Mouse (Mus musculus) midbrain, embryonic 14.5 days (tissue): ENCODE measurements around the gene Gna12. TPM values are rescaled to one million over a fixed set of nuclear protein-coding genes. Genes with fewer than 3 reads are reported as not detected.

Experiments used
- ATAC-seq: fragments of 200-750 bp; cut with Nextera tagmentation; 2 replicates; pipeline ENCODE4 v1.8.0; 2017; ENCODE audit warnings: moderate number of reproducible peaks, moderate library complexity; ENCODE audit not compliant: low FRiP score, low TSS enrichment
- DNase-seq: peaks from one replicate; pipeline ENCODE4 v3.0.0-alpha.2; 2015
- H3K27ac ChIP-seq: fragments of 300-500 bp; sonication (generic); replicated peaks from 2 replicates; pipeline ENCODE4 v1.5.1; 2014; ENCODE audit warnings: mild to moderate bottlenecking, low read depth, low read length, moderate library complexity
- H3K27me3 ChIP-seq: fragments of 300-500 bp; sonication (generic); 2 replicates; pipeline ENCODE4 v1.6.1; 2014; ENCODE audit warnings: low read length, control low read depth, mixed read lengths; ENCODE audit not compliant: control insufficient read depth, insufficient read depth
- H3K36me3 ChIP-seq: fragments of 300-500 bp; sonication (generic); 2 replicates; pipeline ENCODE4 v1.6.1; 2014; ENCODE audit warnings: low read length, control low read depth; ENCODE audit not compliant: control insufficient read depth, insufficient read depth
- H3K4me1 ChIP-seq: fragments of 300-500 bp; sonication (generic); 2 replicates; pipeline ENCODE4 v1.6.1; 2014; ENCODE audit warnings: mild to moderate bottlenecking, antibody characterized with exemption, low read length, control low read depth; ENCODE audit not compliant: control insufficient read depth, insufficient read depth
- H3K4me2 ChIP-seq: fragments of 300-500 bp; sonication (generic); 2 replicates; pipeline ENCODE4 v1.6.1; 2014; ENCODE audit warnings: mild to moderate bottlenecking, low read length, moderate library complexity
- H3K4me3 ChIP-seq: fragments of 300-500 bp; sonication (generic); replicated peaks from 2 replicates; pipeline ENCODE4 v1.5.1; 2014; ENCODE audit warnings: low read depth, low read length
- H3K9ac ChIP-seq: fragments of 300-500 bp; sonication (generic); replicated peaks from 2 replicates; pipeline ENCODE4 v1.6.1; 2014; ENCODE audit warnings: mild to moderate bottlenecking, low read length, moderate library complexity
- H3K9me3 ChIP-seq: fragments of 300-500 bp; sonication (generic); 2 replicates; pipeline ENCODE4 v1.6.1; 2016; ENCODE audit warnings: low read length, control low read depth, mixed read lengths; ENCODE audit not compliant: control insufficient read depth
- WGBS: fragments of 180-500 bp; shearing (Covaris S2); extraction: QIAGEN DNeasy Blood & Tissue Kit; methylation state at CpG from one replicate; pipeline ENCODE4 v1.1.7; 2014; 5-methylcytosine and 5-hydroxymethylcytosine counted together
- polyA plus RNA-seq: library from polyadenylated mRNA; unstranded; fragments of >200 nt; fragmentation: Nextera tagmentation; extraction: Ambion mirVana; gene quantifications from 2 replicates; pipeline ENCODE4 v1.2.1, GENCODE M21; 2014

The Gna12 gene
- polyA plus RNA-seq, 1 experiment from 2014 or later, result 21.6 TPM

DNA sequence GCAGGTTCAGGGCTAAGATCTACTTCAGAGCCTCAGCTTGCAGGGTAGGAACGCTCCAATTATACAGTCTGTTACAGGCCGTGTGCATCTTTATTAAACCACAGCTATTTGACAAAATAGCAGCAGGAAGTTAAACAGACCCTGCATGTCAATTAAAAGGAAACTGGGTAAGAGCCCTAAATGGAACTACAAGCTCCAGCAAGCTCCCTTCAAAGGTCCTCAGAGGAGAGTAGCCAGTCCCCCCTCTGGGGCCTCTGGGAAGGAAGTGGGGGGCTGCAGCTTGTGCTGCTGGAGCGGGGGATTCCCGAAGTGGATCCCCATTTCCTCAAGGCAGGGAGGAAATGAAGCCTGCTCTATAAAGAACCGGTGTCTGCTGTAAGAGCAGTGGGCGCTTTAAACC is 58.6 kb downstream of the Gna12 start:
- Histone ChIP-seq H3K4me1 (peaks cover 20% of the 10 kb centered on the region), H3K4me2 (no peak overlapping the region), H3K27ac (peak overlapping the region; percentile 27; the same call in 1 of the 2 replicates), H3K4me3 (no peak overlapping the region), H3K36me3 (0 out of 2 replicates have a peak, but pooled peaks cover 5% of the 10 kb centered on the region), H3K9me3 (no peaks in the 10 kb centered on the region), H3K27me3 (no peaks in the 10 kb centered on the region), H3K9ac (no peak overlapping the region)
- DNase-seq (peak; percentile 39), ATAC-seq (no peak)
- 52% methylated on average over 6 of the region's 6 CpGs for WGBS

GRCm38 (mm10) chr5:140768333-140768732 is 61.9 kb downstream of the Gna12 start:
- Histone ChIP-seq H3K4me2 (no peak overlapping the region), H3K9ac (peak overlapping the region; percentile 36; the same call in 1 of the 2 replicates), H3K4me1 (peaks cover 20% of the 10 kb centered on the region), H3K27ac (peak overlapping the region; percentile 86), H3K36me3 (no peaks in the 10 kb centered on the region), H3K9me3 (no peaks in the 10 kb centered on the region), H3K27me3 (no peaks in the 10 kb centered on the region), H3K4me3 (no peak overlapping the region)
- WGBS, result 77% methylated on average over 5 of the region's 5 CpGs
- ATAC-seq (no peak), DNase-seq (peak; percentile 17)

DNA sequence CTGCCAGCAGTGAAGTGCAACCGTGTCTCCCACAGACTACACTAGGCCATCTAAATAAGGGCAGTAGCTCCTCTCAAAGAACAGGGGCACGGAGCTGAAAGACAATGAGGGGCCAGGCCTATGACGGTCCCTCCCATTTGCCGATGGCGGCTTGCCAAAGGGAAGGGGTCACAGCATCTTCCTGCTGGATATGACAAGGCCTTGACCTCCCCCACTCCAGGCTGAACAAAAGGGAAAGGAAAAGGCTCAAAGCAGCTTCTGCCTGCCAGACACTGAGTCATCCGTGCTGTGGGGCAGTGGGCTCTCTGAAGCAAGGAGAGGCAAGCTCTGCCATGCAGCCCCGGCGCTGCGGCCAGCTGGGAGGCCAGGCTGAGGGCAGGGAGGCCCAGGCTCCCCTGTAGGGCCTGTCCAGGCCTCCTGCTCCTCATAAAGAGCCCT is 62.5 kb downstream of the Gna12 start:
- Histone ChIP-seq H3K4me3 (no peak overlapping the region), H3K9me3 (no peaks in the 10 kb centered on the region), H3K27ac (peak overlapping the region; percentile 86), H3K4me2 (no peak overlapping the region), H3K9ac (peak overlapping the region; percentile 36), H3K27me3 (no peaks in the 10 kb centered on the region), H3K36me3 (no peaks in the 10 kb centered on the region), H3K4me1 (peaks cover 20% of the 10 kb centered on the region)
- WGBS, result under 1% methylated on average over 9 of the region's 9 CpGs
- ATAC-seq (peak; percentile 68; the same call in 1 of the 2 replicates), DNase-seq (peak; percentile 76)

DNA sequence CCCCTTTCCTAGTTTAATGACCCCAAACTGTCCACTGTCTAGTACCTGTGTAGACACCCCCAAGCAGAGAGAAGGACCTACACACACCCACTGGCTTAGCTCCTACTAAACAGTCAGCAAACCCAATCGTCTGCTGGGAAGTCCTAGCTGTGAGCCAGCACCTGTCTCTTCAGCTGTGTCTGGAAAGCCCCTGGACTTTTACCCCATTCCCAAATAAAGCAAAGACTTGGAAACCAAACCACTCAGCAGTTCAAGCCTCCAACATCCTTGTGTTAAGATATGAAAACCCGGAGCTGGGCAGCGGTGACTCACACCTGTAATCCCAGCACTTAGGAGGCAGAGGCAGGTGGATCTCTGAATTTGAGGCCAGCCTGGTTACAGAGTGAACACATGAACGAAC is 63.7 kb downstream of the Gna12 start:
- no peak overlapping the region for H3K4me3 ChIP-seq
- ATAC-seq, result no peak
- H3K4me2 ChIP-seq, result no peak overlapping the region
- no peaks in the 10 kb centered on the region for H3K27me3 ChIP-seq
- no peak for DNase-seq
- peaks cover 5% of the 10 kb centered on the region; the same call in 1 of the 2 replicates for H3K36me3 ChIP-seq
- H3K4me1 ChIP-seq, result peaks cover 18% of the 10 kb centered on the region
- no peak overlapping the region for H3K27ac ChIP-seq
- 89% methylated on average over 4 of the region's 4 CpGs for WGBS
- H3K9me3 ChIP-seq, result no peaks in the 10 kb centered on the region
- no peak overlapping the region for H3K9ac ChIP-seq

DNA sequence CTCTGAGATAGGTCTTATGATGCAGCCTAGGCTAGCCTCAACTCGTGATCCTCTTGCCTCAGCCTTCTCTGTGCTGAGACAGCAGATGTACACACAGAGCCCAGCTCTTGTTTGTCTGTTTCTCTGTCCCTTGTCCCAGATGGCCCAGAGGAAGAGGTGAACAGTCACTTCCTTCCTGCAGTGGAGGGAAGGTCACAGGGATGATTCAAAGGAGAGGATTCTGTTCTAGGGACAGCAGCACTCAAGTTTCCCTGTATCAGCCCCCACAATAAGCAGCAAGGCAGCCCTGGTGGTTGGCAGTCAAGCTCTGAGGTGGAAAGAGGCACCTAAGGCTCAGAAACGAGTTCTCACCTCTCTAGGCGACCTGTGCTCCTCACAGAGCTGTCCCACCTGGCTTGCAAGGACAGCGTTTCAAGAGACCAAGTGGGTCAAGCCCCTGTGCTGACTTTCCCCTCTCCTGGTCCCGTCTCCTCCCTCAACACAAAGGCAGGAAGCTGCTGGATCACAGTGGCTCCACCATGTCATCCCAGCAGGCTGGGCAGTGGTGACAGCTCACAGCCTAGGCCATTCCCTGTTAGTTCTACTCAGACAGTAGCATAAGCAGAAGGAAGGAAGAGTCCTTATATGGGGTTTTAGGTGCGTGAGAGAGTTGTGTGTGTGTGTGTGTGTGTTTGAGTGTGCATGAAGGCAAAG is 65.2 kb downstream of the Gna12 start:
- DNase-seq (no peak), ATAC-seq (no peak)
- H3K9me3 ChIP-seq, result no peaks in the 10 kb centered on the region
- 0 out of 2 replicates have a peak overlapping the region, but pooled peaks have one; percentile 13 for H3K27ac ChIP-seq
- peaks cover 18% of the 10 kb centered on the region for H3K36me3 ChIP-seq
- no peak overlapping the region for H3K4me2 ChIP-seq
- H3K9ac ChIP-seq, result no peak overlapping the region
- 82% methylated on average over 6 of the region's 6 CpGs for WGBS
- H3K27me3 ChIP-seq, result no peaks in the 10 kb centered on the region
- no peak overlapping the region for H3K4me3 ChIP-seq
- H3K4me1 ChIP-seq, result peaks cover 13% of the 10 kb centered on the region

DNA sequence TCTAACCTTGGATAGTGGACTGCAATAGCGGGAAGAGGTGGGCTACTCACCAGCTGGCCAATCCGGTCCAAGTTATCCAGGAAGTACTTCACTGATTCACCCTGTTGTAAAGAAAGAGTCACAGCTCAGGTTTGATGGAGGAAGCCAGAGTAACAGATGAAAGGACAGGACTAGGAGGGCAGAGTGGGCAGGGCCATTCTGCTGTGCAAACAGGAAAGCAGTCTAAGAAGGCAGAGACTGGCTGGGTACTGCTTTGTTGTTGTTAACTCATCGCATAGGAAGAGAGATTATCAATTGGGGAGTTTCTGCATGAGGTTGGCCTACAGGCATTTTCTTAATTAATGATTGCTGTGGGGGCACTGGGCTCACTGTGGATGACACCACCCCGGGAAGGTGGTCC is 67.7 kb downstream of the Gna12 start:
- no peaks in the 10 kb centered on the region for H3K4me1 ChIP-seq
- DNase-seq (no peak), ATAC-seq (no peak)
- H3K4me2 ChIP-seq, result no peak overlapping the region
- peaks cover 39% of the 10 kb centered on the region for H3K36me3 ChIP-seq
- no peak overlapping the region for H3K9ac ChIP-seq
- no peak overlapping the region for H3K27ac ChIP-seq
- no peaks in the 10 kb centered on the region for H3K9me3 ChIP-seq
- no peak overlapping the region for H3K4me3 ChIP-seq
- H3K27me3 ChIP-seq, result no peaks in the 10 kb centered on the region
- 91% methylated on average over 4 of the region's 4 CpGs for WGBS

GRCm38 (mm10) chr5:140758864-140759263 is 71.4 kb downstream of the Gna12 start:
- Histone ChIP-seq H3K36me3 (peaks cover 44% of the 10 kb centered on the region), H3K4me2 (no peak overlapping the region), H3K9ac (no peak overlapping the region), H3K9me3 (no peaks in the 10 kb centered on the region), H3K4me1 (no peaks in the 10 kb centered on the region), H3K4me3 (no peak overlapping the region), H3K27ac (no peak overlapping the region), H3K27me3 (no peaks in the 10 kb centered on the region)
- ATAC-seq (no peak), DNase-seq (no peak)
- WGBS, result 67% methylated on average over 8 of the region's 8 CpGs

DNA sequence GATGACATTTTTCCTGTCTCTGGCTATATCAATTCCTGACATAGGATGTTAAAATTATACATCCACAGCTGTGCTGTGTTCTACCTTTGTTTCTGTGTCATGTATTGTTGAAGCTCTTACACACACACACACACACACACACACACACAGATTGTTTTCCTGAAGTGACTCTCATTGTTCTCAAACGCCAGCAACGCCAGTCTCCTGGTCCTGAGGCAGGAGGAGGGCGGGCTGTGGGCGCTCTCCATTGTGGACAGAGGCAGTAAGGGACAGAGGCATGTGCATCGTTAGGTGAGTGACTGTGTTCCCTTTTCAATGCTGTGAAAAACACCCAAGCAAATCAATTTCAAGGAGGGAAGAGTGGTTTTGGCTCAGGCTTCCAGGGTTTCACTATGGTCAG is 77.0 kb downstream of the Gna12 start:
- H3K9ac ChIP-seq, result no peak overlapping the region
- no peak for ATAC-seq

DNA sequence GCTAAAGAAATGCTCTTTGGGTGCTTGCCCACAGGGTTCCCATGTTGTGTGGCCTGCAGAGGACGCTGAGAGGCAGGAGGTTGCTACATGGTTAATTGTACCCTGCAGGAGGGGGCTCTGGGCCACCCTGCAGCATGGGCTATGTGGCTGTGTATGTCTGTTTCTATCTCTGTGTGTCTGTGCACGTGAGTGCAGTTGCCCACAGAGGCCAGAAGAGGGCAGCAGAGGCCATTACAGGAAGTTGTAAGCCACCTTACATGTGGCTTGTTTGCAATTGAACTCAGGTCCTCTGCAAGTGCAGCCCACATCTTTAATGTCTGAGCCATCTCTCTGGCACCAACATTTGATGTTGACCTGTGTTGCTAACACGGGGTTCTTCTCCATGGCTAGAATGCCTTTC is 77.6 kb downstream of the Gna12 start:
- H3K36me3 ChIP-seq, result peaks cover 5% of the 10 kb centered on the region
- ATAC-seq (no peak), DNase-seq (no peak)
- H3K27me3 ChIP-seq, result no peaks in the 10 kb centered on the region
- H3K4me1 ChIP-seq, result no peaks in the 10 kb centered on the region
- WGBS, result 93% methylated on average over 3 of the region's 3 CpGs
- H3K9ac ChIP-seq, result no peak overlapping the region
- H3K4me3 ChIP-seq, result no peak overlapping the region
- H3K9me3 ChIP-seq, result no peaks in the 10 kb centered on the region
- no peak overlapping the region for H3K4me2 ChIP-seq
- H3K27ac ChIP-seq, result no peak overlapping the region

More for the DNA sequence above, 77.0 kb downstream of the Gna12 start:
- no peaks in the 10 kb centered on the region for H3K27me3 ChIP-seq
- peaks cover 8% of the 10 kb centered on the region for H3K36me3 ChIP-seq
- 57% methylated on average over 5 of the region's 5 CpGs for WGBS
- H3K27ac ChIP-seq, result no peak overlapping the region; the same call in 1 of the 2 replicates
- no peak overlapping the region for H3K4me2 ChIP-seq
- H3K4me1 ChIP-seq, result no peaks in the 10 kb centered on the region
- no peak for DNase-seq
- H3K9me3 ChIP-seq, result no peaks in the 10 kb centered on the region
- H3K4me3 ChIP-seq, result no peak overlapping the region
